Comparison of ENCODE assay signal across 28 mouse cellular contexts in genomic region chr14:28750301-28750700, GRCm38 (mm10).
DNase-seq lines count a peak whose midpoint lies in the region; ATAC-seq and TF ChIP-seq lines count a peak whose summit lies in the region.
"Had no signal": no experiment of that assay in that cellular context is flagged by ENCODE, and none has a peak within 500 bp of the region (broad histone marks: within the 10 kb centered on the region; RNA-seq: fewer than 3 reads in every experiment).

No protein-coding gene starts in this region.

- H3K4me1 ChIP-seq in hindbrain, postnatal 0 days (ENCODE audit: insufficient read depth, low read length), result 0 out of 2 replicates have a peak, but pooled peaks cover 3% of the 10 kb centered on the region
- H3K4me1 ChIP-seq: hindbrain, embryonic 10.5 days; hindbrain, embryonic 15.5 days; kidney, embryonic 15.5 days; liver, embryonic 12.5 days; midbrain, embryonic 13.5 days; stomach, embryonic 15.5 days had no signal

- H3K27me3 ChIP-seq in hindbrain, postnatal 0 days (ENCODE audit: insufficient read depth, low read length), result no peaks in the 10 kb centered on the region
- H3K27me3 ChIP-seq: hindbrain, embryonic 15.5 days; kidney, embryonic 15.5 days; liver, embryonic 12.5 days; midbrain, embryonic 13.5 days; stomach, embryonic 15.5 days had no signal

- peak; percentile 72 for ATAC-seq in frontal cortex, adult (ENCODE audit: low TSS enrichment)
- no peak for ATAC-seq in hindbrain, postnatal 0 days
- ATAC-seq: forebrain, embryonic 14.5 days; liver, embryonic 12.5 days; liver, postnatal 0 days; lung, postnatal 0 days; midbrain, embryonic 13.5 days had no signal

- H3K9me3 ChIP-seq in hindbrain, postnatal 0 days (ENCODE audit: low read length), result no peaks in the 10 kb centered on the region
- H3K9me3 ChIP-seq: hindbrain, embryonic 10.5 days; hindbrain, embryonic 15.5 days; kidney, embryonic 15.5 days; limb, embryonic 13.5 days; liver, embryonic 12.5 days; midbrain, embryonic 13.5 days; stomach, embryonic 15.5 days had no signal

- H3K9ac ChIP-seq in hindbrain, postnatal 0 days (replicated peaks; ENCODE audit: low read length), result no peak overlapping the region
- H3K9ac ChIP-seq: hindbrain, embryonic 15.5 days; kidney, embryonic 15.5 days; limb, embryonic 13.5 days; liver, embryonic 12.5 days; liver, postnatal 0 days; midbrain, embryonic 13.5 days; stomach, embryonic 15.5 days had no signal

- H3K36me3 ChIP-seq in hindbrain, postnatal 0 days (ENCODE audit: insufficient read depth, low read length), result no peaks in the 10 kb centered on the region
- H3K36me3 ChIP-seq: G1E; hindbrain, embryonic 10.5 days; hindbrain, embryonic 15.5 days; kidney, embryonic 15.5 days; limb, embryonic 13.5 days; liver, embryonic 12.5 days; midbrain, embryonic 13.5 days; stomach, embryonic 15.5 days had no signal

- no peak overlapping the region for H3K27ac ChIP-seq in hindbrain, postnatal 0 days
- H3K27ac ChIP-seq: hindbrain, embryonic 10.5 days; hindbrain, embryonic 15.5 days; kidney, embryonic 15.5 days; limb, embryonic 13.5 days; liver, embryonic 12.5 days; macrophage; midbrain, embryonic 13.5 days; stomach, embryonic 15.5 days had no signal

- TF ChIP-seq CTCF in hindbrain, postnatal 0 days (IDR thresholded peaks at IDR 0.05; ENCODE audit: low read depth), result no peak

- no peak overlapping the region for H3K4me3 ChIP-seq in hindbrain, postnatal 0 days (ENCODE audit: low read length)
- H3K4me3 ChIP-seq: hindbrain, embryonic 10.5 days; hindbrain, embryonic 15.5 days; kidney, embryonic 15.5 days; limb, embryonic 13.5 days; liver, embryonic 12.5 days; midbrain, embryonic 13.5 days; stomach, embryonic 15.5 days had no signal

- H3K4me2 ChIP-seq in hindbrain, postnatal 0 days (ENCODE audit: low read depth, low read length), result no peak overlapping the region
- H3K4me2 ChIP-seq: hindbrain, embryonic 15.5 days; kidney, embryonic 15.5 days; limb, embryonic 13.5 days; liver, embryonic 12.5 days; midbrain, embryonic 13.5 days; stomach, embryonic 15.5 days had no signal

- WGBS in hindbrain, postnatal 0 days, result 100% methylated on average over 1 of the region's 1 CpGs

- no peak for DNase-seq in frontal cortex, postnatal 10 days (ENCODE audit: low spot score in 2 of 2)
- DNase-seq in right cerebral cortex, adult 18-20 months, result peak; percentile 7
- no peak for DNase-seq in right cerebral cortex, postnatal 36 days (ENCODE audit: low spot score in 2 of 2)
- peak; percentile 11 to 25 for DNase-seq in layer of hippocampus, adult 8-10 months (ENCODE audit: low spot score in 2 of 2)
- no peak for DNase-seq in lung, postnatal 10 days
- DNase-seq in hindbrain, postnatal 0 days (ENCODE audit: low spot score), result no peak
- DNase-seq: adrenal gland, adult 8-10 months; cerebellum, adult 8-10 months; cerebellum, postnatal 25 days; gastrocnemius, postnatal 10 days; heart, postnatal 14 days; kidney, adult 18-20 months; kidney, postnatal 25 days; liver, postnatal 0 days; thymus, adult 18-20 months; thymus, postnatal 25 days had no signal

Comparison
In these comparisons a context has a peak if more than half of its experiments do, and no peak if none do; other contexts are left out.
1. DNase-seq: peak in right cerebral cortex, adult 18-20 months (single experiment) and layer of hippocampus, adult 8-10 months (2 of 2); none in frontal cortex, postnatal 10 days (0 of 2), right cerebral cortex, postnatal 36 days (0 of 2), lung, postnatal 10 days (single experiment) and hindbrain, postnatal 0 days (single experiment).